Mouse (Mus musculus) hindbrain, embryonic 10.5 days (tissue): Measurements from ENCODE around the gene Ptprn2. TPM values are rescaled to one million over a fixed set of nuclear protein-coding genes. Genes with fewer than 3 reads are reported as not detected.

Source experiments
- DNase-seq: peaks from one replicate; pipeline ENCODE4 v3.0.0-alpha.2; 2017; ENCODE audit warnings: low spot score
- H3K27ac ChIP-seq: fragments of 300-500 bp; sonication (generic); 2 replicates; pipeline ENCODE4 v1.5.1; 2016; ENCODE audit warnings: mild to moderate bottlenecking, moderate library complexity
- H3K27me3 ChIP-seq: fragments of 300-500 bp; sonication (generic); 2 replicates; pipeline ENCODE4 v1.6.1; 2016; ENCODE audit warnings: mild to moderate bottlenecking; ENCODE audit not compliant: poor library complexity, insufficient read depth, severe bottlenecking
- H3K36me3 ChIP-seq: fragments of 300-500 bp; sonication (generic); 2 replicates; pipeline ENCODE4 v1.6.1; 2016; ENCODE audit warnings: mild to moderate bottlenecking, moderate library complexity
- H3K4me1 ChIP-seq: fragments of 300-500 bp; sonication (generic); replicated peaks from 2 replicates; pipeline ENCODE4 v1.6.1; 2016; ENCODE audit warnings: mild to moderate bottlenecking
- H3K4me3 ChIP-seq: fragments of 300-500 bp; sonication (generic); 2 replicates; pipeline ENCODE4 v1.5.1; 2016; ENCODE audit warnings: mild to moderate bottlenecking, moderate library complexity
- H3K9me3 ChIP-seq: fragments of 300-500 bp; sonication (generic); 2 replicates; pipeline ENCODE4 v1.6.1; 2016; ENCODE audit warnings: mild to moderate bottlenecking, moderate library complexity
- WGBS: fragments of 180-500 bp; shearing (Covaris S2); methylation state at CpG from one replicate; pipeline ENCODE4 v1.1.7; 2016; 5-methylcytosine and 5-hydroxymethylcytosine counted together
- polyA plus RNA-seq: library from polyadenylated mRNA; unstranded; fragments of >200 nt; fragmentation: Nextera tagmentation; extraction: Ambion mirVana; gene quantifications from 2 replicates; pipeline ENCODE4 v1.2.1, GENCODE M21; 2016

Gene Ptprn2
- polyA plus RNA-seq = 5.9 and 6.4 TPM in 2 replicates

DNA sequence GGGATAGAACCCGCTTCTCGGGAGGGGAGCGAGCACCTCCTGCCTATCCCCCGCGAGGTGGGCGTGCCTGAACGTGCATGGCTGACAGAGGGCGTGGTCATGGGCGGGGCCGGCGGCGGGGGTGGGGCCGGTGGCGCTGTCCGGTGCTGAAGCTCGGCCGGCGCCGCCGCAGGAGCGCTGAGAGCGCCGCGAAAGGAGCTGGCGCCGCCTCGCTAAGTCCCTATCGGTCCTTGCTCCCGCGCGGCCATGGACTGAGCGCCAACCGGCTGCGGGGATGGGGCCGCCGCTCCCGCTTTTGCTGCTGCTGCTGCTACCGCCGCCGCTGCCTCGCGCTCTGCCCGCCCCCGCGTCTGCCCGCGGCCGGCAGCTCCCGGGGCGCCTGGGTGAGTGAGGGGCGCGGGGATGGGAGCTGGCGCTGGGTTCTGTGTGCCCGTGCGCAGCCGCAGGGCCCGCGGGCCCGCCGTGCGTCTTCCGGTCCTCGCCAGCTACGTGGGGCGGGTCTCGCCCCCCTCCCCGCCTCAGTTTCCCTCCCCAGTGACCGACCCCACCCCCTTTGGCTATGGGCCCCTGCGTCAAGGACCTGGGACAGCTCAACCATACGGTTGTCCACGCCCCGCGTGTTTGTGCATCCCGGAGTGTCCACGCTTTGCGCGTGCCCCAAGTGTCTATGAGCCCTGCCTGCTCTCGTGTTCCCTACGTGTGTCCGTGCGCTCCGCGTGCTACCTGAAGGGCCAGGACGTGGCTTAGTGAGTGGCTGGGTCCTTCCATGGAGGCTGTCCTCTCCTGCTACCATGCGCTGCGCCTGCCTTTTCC lies at the start of gene Ptprn2:
Ptprn2 (plus strand) TSS at position 130 of the 813 bp plus-strand sequence.
- peak; percentile 86 for DNase-seq
- under 1% methylated on average over 86 of the region's 86 CpGs for WGBS
- Histone ChIP-seq H3K9me3 (no peaks in the 10 kb centered on the region), H3K36me3 (no peaks in the 10 kb centered on the region), H3K27me3 (peaks cover 35% of the 10 kb centered on the region), H3K4me1 (peaks cover 17% of the 10 kb centered on the region), H3K4me3 (peak within 1 kb of the TSS; percentile 74), H3K27ac (peak within 1 kb of the TSS; percentile 80)

DNA sequence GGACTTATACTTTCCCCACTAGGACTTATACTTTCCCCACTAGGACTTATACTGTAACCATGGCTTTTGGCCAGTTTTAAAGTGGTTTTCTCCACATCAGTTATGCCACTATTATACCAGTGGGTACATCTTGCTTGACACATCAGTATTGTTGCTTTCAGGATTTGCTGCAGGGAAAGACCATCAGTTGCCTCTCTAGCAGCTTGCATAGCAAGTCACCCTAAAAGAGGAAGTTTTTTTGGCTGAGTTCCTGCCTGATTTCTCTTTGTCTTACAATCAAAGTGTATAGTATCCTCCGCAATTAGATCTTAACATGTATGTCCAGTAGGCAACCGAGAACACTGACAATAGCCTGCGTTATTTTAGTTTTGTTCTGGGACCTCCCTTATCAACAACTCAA lies 49.4 kb upstream of the Ptprn2 start:
- Histone ChIP-seq H3K4me3 (no peak overlapping the region), H3K27ac (no peak overlapping the region), H3K9me3 (no peaks in the 10 kb centered on the region), H3K27me3 (no peaks in the 10 kb centered on the region), H3K36me3 (peaks cover 96% of the 10 kb centered on the region), H3K4me1 (no peaks in the 10 kb centered on the region)
- 92% methylated on average over 3 of the region's 3 CpGs for WGBS
- no peak for DNase-seq

DNA sequence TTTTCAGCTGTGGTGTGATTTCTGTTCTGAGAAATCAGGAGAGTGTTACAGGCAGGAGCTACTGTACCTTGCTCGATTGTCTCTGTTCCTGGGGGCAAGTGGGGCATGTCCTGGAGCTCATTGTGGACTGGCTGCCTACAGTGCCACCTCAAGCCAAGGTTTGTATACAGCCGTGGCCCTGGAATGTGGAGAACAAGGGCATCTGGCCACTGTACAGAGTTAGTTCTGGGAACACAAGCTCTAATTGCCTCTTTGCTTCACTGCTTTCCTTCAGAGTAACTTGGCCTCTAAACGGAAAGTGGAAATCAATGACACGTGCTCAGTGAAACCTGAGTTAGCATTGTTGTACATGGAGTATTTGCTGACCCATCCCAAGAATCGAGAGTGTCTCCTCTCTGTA lies 46.9 kb upstream of the Ptprn2 start:
- no peak overlapping the region for H3K27ac ChIP-seq
- H3K9me3 ChIP-seq = no peaks in the 10 kb centered on the region
- no peak overlapping the region for H3K4me3 ChIP-seq
- peaks cover 97% of the 10 kb centered on the region for H3K36me3 ChIP-seq
- no peaks in the 10 kb centered on the region for H3K27me3 ChIP-seq
- DNase-seq = no peak
- 91% methylated on average over 5 of the region's 5 CpGs for WGBS
- no peaks in the 10 kb centered on the region for H3K4me1 ChIP-seq

DNA sequence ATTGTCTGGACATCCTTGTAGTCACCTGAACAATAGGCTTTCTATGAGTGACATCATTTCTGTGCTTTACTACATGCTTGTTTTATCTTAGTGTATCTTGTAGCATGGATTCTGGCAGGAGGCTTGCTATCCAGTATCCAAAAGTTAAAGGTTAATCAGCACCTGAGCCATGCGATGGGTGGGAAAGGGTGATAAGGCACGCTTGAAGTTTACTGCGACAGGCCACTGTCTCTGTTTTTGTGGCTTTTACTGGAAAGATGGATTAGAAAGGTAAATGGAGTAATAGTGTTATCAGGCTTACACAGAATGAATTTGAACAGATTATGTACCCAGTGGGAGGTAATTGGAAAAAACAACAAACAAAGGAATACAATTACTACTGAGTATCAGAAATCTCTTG lies 43.3 kb upstream of the Ptprn2 start:
- Histone ChIP-seq H3K9me3 (no peaks in the 10 kb centered on the region), H3K4me3 (no peak overlapping the region), H3K36me3 (peaks cover 97% of the 10 kb centered on the region), H3K27me3 (no peaks in the 10 kb centered on the region), H3K4me1 (no peaks in the 10 kb centered on the region), H3K27ac (no peak overlapping the region)
- DNase-seq = no peak
- WGBS = 93% methylated on average over 3 of the region's 3 CpGs

DNA sequence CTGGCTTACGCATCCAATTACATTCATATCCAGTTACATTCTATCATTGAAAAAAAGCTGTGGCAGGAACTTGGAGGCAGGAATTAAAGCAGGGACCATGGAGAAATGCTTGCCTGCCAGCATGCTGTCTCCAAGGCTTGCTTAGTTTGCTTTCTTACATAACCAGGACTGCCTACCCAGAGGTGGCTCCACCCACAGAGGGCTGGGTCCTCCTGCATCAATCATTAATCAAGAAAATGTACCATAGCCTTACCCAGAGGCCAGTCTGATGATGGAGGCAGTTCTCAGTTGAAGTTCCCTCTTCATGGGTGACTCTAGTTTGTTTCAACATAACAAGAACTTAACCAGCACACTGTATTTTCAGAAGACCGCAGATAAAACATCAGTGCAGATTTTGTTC lies 36.0 kb upstream of the Ptprn2 start:
- WGBS = 92% methylated on average over 2 of the region's 2 CpGs
- Histone ChIP-seq H3K4me1 (no peaks in the 10 kb centered on the region), H3K27ac (no peak overlapping the region), H3K36me3 (peaks cover 92% of the 10 kb centered on the region), H3K27me3 (no peaks in the 10 kb centered on the region), H3K9me3 (no peaks in the 10 kb centered on the region), H3K4me3 (no peak overlapping the region)
- no peak for DNase-seq

DNA sequence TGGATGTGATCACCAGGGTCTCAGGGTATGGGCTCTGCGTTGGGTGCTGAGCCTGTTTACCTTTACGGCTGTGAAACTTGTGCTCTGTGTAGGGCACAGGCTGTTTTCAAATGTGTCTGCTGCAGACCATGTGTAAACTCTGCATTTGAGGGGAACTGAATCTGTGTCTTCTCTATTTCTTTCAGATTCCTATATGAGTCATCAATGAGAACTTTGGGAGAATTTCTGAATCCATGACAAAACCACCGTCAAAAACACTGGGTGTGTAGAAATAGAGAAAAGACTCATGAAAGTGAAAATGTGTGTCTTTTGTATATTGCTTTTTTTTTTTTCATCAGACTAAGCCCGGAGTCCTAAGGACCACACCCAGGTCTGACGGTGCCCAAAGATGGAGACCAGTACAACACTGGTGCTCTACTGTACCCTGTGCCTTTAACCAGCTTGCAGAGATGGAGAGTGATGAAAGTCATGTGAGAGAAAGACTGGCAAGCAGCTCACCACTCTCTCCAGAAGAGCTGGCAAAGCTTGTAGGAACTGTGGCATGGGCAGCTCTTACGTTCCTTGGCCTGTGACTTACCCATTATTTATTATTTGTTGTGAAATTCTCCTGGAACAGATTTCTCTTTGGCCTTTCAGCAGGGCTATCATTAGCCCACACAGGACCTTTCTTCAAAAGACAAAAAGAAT lies 25.0 kb upstream of the Ptprn2 start:
- whole genome bisulfite sequencing = 97% methylated on average over 6 of the region's 6 CpGs
- H3K27ac ChIP-seq = no peak overlapping the region
- peaks cover 70% of the 10 kb centered on the region for H3K36me3 ChIP-seq
- H3K4me3 ChIP-seq = no peak overlapping the region
- H3K9me3 ChIP-seq = no peaks in the 10 kb centered on the region
- no peak for DNase-seq
- no peaks in the 10 kb centered on the region for H3K4me1 ChIP-seq
- H3K27me3 ChIP-seq = no peaks in the 10 kb centered on the region

DNA sequence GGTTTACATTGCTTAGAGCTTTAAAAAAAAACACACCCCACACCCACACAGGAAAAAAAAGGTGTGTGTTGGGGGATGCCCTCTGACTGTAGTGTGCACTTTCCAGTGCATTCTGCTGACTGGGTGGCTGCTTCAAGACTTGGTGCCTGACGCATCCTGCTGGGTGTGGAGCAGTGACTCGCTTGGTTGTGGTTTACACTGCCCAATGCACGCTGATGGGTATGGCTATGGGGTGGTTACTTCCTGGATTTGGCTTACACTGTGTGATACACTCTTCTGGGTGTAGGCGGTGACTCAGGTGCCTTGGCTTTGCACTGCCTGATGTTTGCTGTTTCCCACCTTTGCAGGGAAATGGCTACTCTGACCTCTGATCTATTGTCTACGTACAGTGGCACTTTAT lies 18.5 kb upstream of the Ptprn2 start:
- 96% methylated on average over 5 of the region's 5 CpGs for whole genome bisulfite sequencing
- H3K27me3 ChIP-seq = no peaks in the 10 kb centered on the region
- no peak overlapping the region for H3K27ac ChIP-seq
- H3K4me3 ChIP-seq = no peak overlapping the region
- peaks cover 27% of the 10 kb centered on the region for H3K36me3 ChIP-seq
- H3K9me3 ChIP-seq = no peaks in the 10 kb centered on the region
- DNase-seq = no peak
- no peaks in the 10 kb centered on the region for H3K4me1 ChIP-seq

DNA sequence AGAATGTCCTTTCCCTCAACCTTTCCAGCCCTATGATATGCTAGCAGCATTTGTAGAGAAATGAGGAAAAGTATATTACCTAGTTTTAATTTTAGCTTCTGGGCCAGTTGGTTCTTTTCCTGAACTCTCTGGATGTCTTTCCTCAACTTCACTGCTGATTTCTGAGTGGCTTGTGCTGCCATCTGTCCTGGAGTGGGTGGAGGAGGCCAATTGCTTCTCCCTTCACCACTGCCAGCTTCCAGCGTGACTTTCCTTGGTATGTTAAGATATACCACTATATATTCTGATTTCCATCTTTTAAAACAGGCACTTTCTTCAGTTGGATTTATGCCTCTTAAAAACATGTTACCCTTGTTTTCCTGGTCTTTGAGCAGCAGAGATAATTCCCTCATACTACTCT lies 17.2 kb upstream of the Ptprn2 start:
- DNase-seq = no peak
- WGBS = 95% methylated on average over 1 of the region's 1 CpGs
- H3K27me3 ChIP-seq = no peaks in the 10 kb centered on the region
- no peak overlapping the region for H3K27ac ChIP-seq
- H3K9me3 ChIP-seq = no peaks in the 10 kb centered on the region
- H3K36me3 ChIP-seq = peaks cover 26% of the 10 kb centered on the region
- no peaks in the 10 kb centered on the region for H3K4me1 ChIP-seq
- H3K4me3 ChIP-seq = no peak overlapping the region

DNA sequence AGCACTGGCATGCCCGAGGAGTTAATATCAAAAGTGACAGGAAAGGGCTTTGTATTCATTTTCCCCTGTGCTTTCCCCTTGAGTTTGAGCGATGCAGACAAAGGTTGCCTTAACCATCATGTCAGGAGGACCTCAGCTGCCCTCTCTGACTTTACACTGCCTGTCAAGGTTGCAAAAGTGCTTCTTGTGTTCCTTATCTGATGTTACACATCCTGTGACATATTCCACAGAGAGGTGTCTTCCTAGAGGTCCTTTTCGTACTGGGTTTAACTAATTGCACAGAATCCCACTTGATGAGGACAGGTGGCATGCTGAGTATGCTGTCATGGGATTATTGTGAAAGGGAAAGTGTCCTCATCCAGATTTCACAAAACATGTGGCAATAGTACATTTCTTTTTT lies 16.4 kb upstream of the Ptprn2 start:
- Histone ChIP-seq H3K9me3 (no peaks in the 10 kb centered on the region), H3K4me1 (no peaks in the 10 kb centered on the region), H3K27ac (no peak overlapping the region), H3K27me3 (no peaks in the 10 kb centered on the region), H3K4me3 (no peak overlapping the region), H3K36me3 (peaks cover 20% of the 10 kb centered on the region)
- 89% methylated on average over 3 of the region's 3 CpGs for WGBS
- no peak for DNase-seq

DNA sequence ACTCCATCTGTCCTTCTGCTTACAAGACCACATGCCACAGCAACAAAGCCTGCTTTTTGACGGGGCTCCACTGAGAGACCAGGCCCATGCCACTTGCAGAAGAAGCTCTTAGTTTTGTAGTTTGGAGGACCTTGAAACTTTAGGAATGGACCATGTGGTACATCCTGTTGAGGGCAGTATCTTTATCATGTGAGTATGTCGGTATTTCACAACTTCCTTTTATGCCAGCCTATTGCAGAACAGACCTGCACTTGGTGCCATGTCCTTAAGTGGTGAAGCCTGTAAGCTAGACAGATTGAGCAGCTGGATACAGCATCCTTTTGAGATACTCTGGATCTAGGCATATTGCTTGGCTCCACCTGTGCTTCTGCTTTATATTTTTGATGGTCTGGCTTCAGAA lies 12.3 kb upstream of the Ptprn2 start:
- Histone ChIP-seq H3K27ac (no peak overlapping the region), H3K4me1 (no peaks in the 10 kb centered on the region), H3K9me3 (no peaks in the 10 kb centered on the region), H3K4me3 (no peak overlapping the region), H3K36me3 (0 out of 2 replicates have a peak, but pooled peaks cover 2% of the 10 kb centered on the region), H3K27me3 (no peaks in the 10 kb centered on the region)
- DNase-seq = no peak
- WGBS = 82% methylated on average over 2 of the region's 2 CpGs

DNA sequence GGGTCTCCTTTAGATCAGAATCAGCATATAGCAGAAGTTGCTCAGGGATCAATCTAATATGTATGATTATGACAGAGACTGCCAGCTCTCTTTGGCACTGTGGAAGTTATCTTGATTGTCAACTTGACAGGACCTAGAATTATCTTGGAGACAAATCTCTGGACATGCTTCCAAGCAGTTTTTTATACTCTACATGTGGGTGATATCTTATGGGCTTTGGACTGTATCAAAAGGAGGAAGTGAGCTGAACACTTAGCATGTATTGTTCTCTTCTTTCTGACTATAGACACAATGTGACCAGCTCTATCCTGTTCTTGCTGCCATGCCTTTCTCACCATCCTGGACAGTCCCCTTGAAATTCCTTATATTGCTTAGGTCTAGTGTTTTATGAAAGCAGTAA lies 11.8 kb upstream of the Ptprn2 start:
- Histone ChIP-seq H3K27ac (no peak overlapping the region), H3K27me3 (no peaks in the 10 kb centered on the region), H3K4me3 (no peak overlapping the region), H3K4me1 (no peaks in the 10 kb centered on the region), H3K9me3 (no peaks in the 10 kb centered on the region), H3K36me3 (0 out of 2 replicates have a peak, but pooled peaks cover 2% of the 10 kb centered on the region)
- DNase-seq = no peak

DNA sequence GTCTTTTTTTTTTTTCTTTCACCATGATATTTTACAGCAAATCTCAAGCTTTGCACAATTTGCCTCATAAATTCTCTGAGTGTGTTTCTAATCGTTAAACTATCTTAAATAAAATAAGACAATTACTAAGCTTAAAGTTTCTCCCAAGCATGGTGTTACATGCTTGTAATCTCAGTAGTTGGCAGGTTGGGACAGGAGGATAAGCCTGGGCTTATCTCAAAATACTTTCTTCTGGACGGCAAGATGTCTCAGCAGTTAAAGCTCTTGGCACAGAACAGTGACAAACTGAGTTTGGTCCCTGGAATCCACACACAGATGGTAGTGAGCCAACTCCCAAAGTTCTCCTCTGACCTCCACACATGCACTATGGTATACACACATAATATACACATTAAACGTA lies 10.8 kb upstream of the Ptprn2 start:
- WGBS = 88% methylated on average over 3 of the region's 3 CpGs
- H3K27me3 ChIP-seq = no peaks in the 10 kb centered on the region
- no peaks in the 10 kb centered on the region for H3K36me3 ChIP-seq
- DNase-seq = no peak
- H3K9me3 ChIP-seq = no peaks in the 10 kb centered on the region
- no peaks in the 10 kb centered on the region for H3K4me1 ChIP-seq
- H3K27ac ChIP-seq = no peak overlapping the region
- H3K4me3 ChIP-seq = no peak overlapping the region

DNA sequence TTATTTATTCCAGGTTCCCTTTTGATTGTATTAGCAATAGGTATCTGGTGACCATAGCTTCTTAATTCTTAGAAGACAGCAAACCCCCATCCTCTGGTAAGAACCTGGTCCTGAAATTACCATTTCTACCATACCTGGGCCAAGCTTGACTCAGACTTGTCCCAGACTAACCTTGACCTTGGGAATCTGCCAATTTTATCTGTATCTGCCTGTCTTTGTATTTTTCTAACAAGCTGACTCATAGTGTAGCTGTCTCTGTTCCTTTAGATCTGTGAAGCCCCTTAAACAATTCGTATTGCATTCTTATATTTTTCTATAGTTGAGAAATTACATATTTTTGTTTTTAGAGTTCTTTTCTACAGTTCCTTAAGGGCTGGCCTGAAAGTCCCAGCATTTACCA lies 6.7 kb upstream of the Ptprn2 start:
- no peaks in the 10 kb centered on the region for H3K4me1 ChIP-seq
- H3K27ac ChIP-seq = no peak overlapping the region
- H3K36me3 ChIP-seq = no peaks in the 10 kb centered on the region
- no peak overlapping the region for H3K4me3 ChIP-seq
- DNase-seq = no peak
- 54% methylated on average over 1 of the region's 1 CpGs for WGBS
- H3K27me3 ChIP-seq = 0 out of 2 replicates have a peak, but pooled peaks cover under 1% of the 10 kb centered on the region
- H3K9me3 ChIP-seq = no peaks in the 10 kb centered on the region
